Mouse (Mus musculus) cortical plate, adult 2 months (tissue): ENCODE measurements at regions not wholly inside any gene's neighbourhood (a gene's known extent, or its start where the extent isn't known, plus 50 kb on each side); places are given as distances from the start of the nearest gene placed in this dataset.

Experiments used
- CTCF ChIP-seq: fragments of 200-500 bp; IDR thresholded peaks from 2 replicates; pipeline ENCODE4 v1.5.1; 2011; ENCODE audit warnings: mild to moderate bottlenecking, control low read depth, low read length; ENCODE audit not compliant: insufficient read depth; ENCODE audit errors: extremely low read depth
- POLR2A ChIP-seq: fragments of 200-500 bp; IDR thresholded peaks from 2 replicates; pipeline ENCODE4 v1.6.1; 2011; ENCODE audit warnings: mild to moderate bottlenecking, low read length, control low read depth; ENCODE audit not compliant: insufficient read depth; ENCODE audit errors: extremely low read depth

GRCm38 (mm10) chr11:111223834-111224233, 157.9 kb downstream of the Kcnj2 start:
- TF ChIP-seq CTCF (no peak), POLR2A (no peak)
